Comparison of ENCODE assay signal across 17 mouse cellular contexts in the genomic region with DNA sequence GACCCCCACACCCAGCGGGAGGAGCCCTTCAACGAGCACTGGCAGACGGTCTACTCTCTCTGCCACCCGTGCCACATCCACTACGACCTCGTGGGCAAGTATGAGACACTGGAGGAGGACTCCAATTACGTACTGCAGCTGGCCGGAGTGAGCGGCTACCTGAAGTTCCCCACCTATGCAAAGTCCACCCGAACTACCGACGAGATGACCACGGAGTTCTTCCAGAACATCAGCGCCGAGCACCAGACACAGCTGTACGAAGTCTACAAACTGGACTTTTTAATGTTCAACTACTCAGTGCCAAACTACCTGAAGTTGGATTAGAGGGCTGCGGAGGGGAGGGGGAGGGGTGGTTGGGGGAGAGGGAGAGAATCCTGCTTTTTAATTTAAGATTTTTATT.
"Had no signal": no experiment of that assay in that cellular context is flagged by ENCODE, and none has a peak within 500 bp of the region (broad histone marks: within the 10 kb centered on the region; RNA-seq: fewer than 3 reads in every experiment).

No protein-coding gene starts in this region.

- H3K27me3 ChIP-seq: limb, embryonic 12.5 days; limb, embryonic 15.5 days; midbrain, embryonic 12.5 days; midbrain, embryonic 15.5 days; neural tube, embryonic 13.5 days had no signal

- H3K9me3 ChIP-seq: limb, embryonic 12.5 days; limb, embryonic 15.5 days; midbrain, embryonic 15.5 days; neural tube, embryonic 13.5 days had no signal

- H3K4me3 ChIP-seq: left cerebral cortex, adult 2 months; limb, embryonic 12.5 days; limb, embryonic 15.5 days; midbrain, embryonic 12.5 days; midbrain, embryonic 15.5 days; myocyte; neural tube, embryonic 13.5 days had no signal

- ATAC-seq: intestine, postnatal 0 days; liver, postnatal 0 days; lung, postnatal 0 days; midbrain, embryonic 15.5 days had no signal

- DNase-seq: layer of hippocampus, postnatal 36 days; liver, postnatal 0 days; lung, embryonic 14.5 days; thymus, adult 18-20 months; thymus, postnatal 36 days had no signal

- H3K36me3 ChIP-seq: midbrain, embryonic 15.5 days had no signal

- H3K9ac ChIP-seq: limb, embryonic 12.5 days; limb, embryonic 15.5 days; liver, embryonic 14.5 days; liver, postnatal 0 days; lung, embryonic 14.5 days; midbrain, embryonic 12.5 days; midbrain, embryonic 15.5 days; neural tube, embryonic 13.5 days had no signal

- H3K4me2 ChIP-seq: limb, embryonic 12.5 days; limb, embryonic 15.5 days; liver, embryonic 11.5 days; lung, embryonic 14.5 days; midbrain, embryonic 12.5 days; midbrain, embryonic 15.5 days; neural tube, embryonic 13.5 days had no signal

- H3K27ac ChIP-seq: left cerebral cortex, adult 2 months; limb, embryonic 12.5 days; limb, embryonic 15.5 days; liver, embryonic 14.5 days; macrophage; midbrain, embryonic 12.5 days; midbrain, embryonic 15.5 days; neural tube, embryonic 13.5 days had no signal
